Mouse (Mus musculus) embryonic stem cell, embryonic (primary cell): ENCODE data around the gene Abhd14b.

Experiments
- CTCF ChIA-PET, 4 experiments: fragments of 300-600 bp in 2 of 4; fragments of 350-600 bp in 2 of 4; sonication (Branson Sonifier 250); formaldehyde crosslinking; loops; one replicate each; lab custom pipeline; 2022; ENCODE audit warnings: inconsistent platforms in 2 of 4; lab: Charles Lee
- POLR2A ChIA-PET, 4 experiments: fragments of 300-600 bp in 2 of 4; fragments of 350-600 bp in 2 of 4; sonication (Branson Sonifier 250); formaldehyde crosslinking; loops; one replicate each; lab custom pipeline; 2022; ENCODE audit warnings: antibody characterized with exemption in 4 of 4, inconsistent platforms in 1 of 4; lab: Charles Lee

Gene Abhd14b

DNA sequence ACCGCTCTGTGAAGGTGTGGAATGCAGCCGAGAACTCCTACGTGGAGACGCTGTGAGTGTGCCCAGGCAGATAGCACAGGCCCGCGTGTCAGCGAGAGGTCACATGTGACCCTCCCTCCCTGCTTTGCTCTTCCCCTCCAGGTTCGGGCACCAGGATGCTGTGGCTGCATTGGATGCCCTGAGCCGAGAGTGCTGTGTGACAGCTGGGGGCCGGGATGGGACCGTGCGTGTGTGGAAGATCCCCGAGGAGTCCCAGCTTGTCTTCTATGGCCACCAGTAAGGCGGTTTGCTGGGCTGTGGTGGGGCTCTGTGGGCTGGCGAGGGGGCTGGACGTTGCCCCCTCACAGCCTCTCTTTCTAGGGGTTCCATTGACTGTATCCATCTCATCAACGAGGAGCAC is 36.3 kb downstream of the Abhd14b start:
- ChIA-PET CTCF (interaction anchor here in 1 of 4 experiments (1.4 kb wide), 1 partner anchor 160 kb away, joined by 4 read pairs; no protein-coding TSS in a partner anchor), POLR2A (interaction anchor here (0.6 to 2.6 kb wide), 19 partner anchors 16 to 627 kb away, joined by 3 to 14 read pairs (median 3); partner anchors contain the start of genes Rpl29 (in 3 of the 4), Wdr82 (in 2 of the 4), Abhd14a (in 1 of the 4) and Abhd14b (in 1 of the 4))

DNA sequence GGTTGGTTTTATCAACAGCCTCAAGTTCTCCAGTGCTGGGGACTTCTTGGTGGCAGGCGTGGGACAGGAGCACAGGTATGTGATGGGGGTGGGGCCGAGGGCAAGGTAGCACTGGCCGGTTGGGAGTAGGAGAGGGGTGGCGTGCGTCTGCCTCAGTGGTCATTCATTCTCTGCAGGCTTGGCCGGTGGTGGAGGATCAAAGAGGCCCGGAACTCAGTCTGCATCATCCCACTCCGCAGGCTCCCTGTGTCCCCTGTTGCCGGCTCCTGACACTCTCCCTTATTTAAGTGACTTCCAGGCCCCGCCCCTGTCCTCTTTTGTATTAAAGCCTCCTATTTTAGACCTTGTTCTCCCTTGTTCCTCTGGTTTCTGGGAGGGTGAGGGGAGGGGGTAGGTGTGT is 37.8 kb downstream of the Abhd14b start:
- CTCF ChIA-PET = interaction anchor here in 2 of 4 experiments (0.5 to 1.8 kb wide), 3 partner anchors 8 to 230 kb away, joined by 6 to 10 read pairs (median 6); partner anchors contain the start of gene Parp3 (in 2 of the 2)
- POLR2A ChIA-PET = interaction anchor here in 2 of 4 experiments (0.9 to 2.9 kb wide), 5 partner anchors 8 to 56 kb away, joined by 4 to 22 read pairs (median 4); partner anchors contain the start of genes Parp3 (in 2 of the 2), Rrp9 (in 2 of the 2) and Rpl29 (in 1 of the 2)

DNA sequence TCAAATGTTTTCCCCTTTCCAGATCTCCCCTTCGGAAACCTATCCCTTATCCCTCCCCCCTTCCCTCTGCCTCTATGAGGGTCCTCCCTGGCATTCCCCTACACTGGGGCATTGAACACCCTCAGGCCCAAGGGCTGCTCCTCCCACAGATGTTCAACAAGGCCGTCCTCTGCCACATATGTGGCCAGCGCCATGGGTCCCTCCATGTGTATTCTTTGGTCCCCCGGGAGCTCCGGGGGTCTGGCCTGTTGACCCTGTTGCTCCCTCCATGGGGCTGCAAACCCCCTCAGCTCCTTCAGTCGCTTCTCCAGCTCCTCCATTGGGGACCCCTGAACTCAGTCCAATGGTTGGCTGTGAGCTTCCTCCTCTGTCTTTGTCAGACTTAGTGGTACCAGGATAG is 40.3 kb downstream of the Abhd14b start:
- CTCF ChIA-PET = interaction anchor here in 2 of 4 experiments (1.3 kb wide), 1 partner anchor 11 kb away, joined by 4 read pairs; the partner anchor contains the start of gene Parp3 (in 2 of the 2)
- POLR2A ChIA-PET = interaction anchor here in 2 of 4 experiments (0.5 to 2.9 kb wide), 3 partner anchors 11 to 34 kb away, joined by 3 to 22 read pairs (median 5); partner anchors contain the start of genes Parp3 (in 2 of the 2) and Rrp9 (in 1 of the 2)

DNA sequence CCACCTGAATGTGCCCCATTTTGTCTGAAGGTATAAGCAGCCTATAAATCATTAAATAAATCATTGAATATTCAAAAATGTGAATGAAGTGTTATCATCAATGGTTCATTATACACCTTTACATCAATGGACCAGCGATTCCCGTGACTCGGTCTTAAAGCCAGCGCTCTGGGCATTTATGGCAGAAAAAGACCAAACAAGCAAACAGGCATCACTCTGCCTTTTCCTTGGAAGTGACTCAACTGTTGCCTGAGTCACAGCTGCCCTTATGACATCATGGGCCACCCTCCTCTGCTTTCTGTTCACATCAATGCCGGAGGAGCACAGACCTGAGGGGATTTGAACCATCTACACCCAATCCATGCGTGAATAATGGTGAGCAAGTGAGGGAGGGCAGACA is 52.4 kb downstream of the Abhd14b start, which contains the start of gene Iqcf1:
TSS of gene Iqcf1 (plus strand) at position 301 of the 400 bp plus-strand sequence.
- POLR2A ChIA-PET = interaction anchor here in 2 of 4 experiments (1.4 to 2.0 kb wide), 3 partner anchors 9 to 16 kb away, joined by 6 to 12 read pairs (median 6); no protein-coding TSS in a partner anchor
- CTCF ChIA-PET = interaction anchor here in 1 of 4 experiments (1.1 kb wide), 1 partner anchor 22 kb away, joined by 3 read pairs; no protein-coding TSS in a partner anchor

DNA sequence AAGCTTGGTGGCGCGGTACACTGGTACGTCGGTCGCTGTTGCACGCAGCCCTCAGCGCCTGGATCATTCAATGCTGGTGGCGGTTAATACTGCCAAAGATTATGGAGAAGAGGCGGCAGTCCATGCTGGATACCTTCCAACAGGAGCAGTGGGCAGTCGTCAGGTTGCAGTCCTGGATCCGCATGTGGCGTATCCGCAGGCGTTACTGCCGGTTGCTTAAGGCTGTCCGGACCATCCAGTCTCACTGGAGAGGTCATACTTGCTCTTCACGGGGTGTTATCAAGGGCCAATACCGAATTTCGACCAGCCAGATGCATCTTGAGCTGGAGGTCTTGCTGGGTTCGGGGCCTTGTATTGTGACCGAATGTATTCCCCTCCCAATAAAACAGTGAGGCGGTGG is 54.6 kb downstream of the Abhd14b start:
- ChIA-PET POLR2A (interaction anchor here in 3 of 4 experiments (0.6 to 2.7 kb wide), 11 partner anchors 11 to 161 kb away, joined by 3 to 11 read pairs (median 4); partner anchors contain the start of gene Rpl29 (in 1 of the 3)), CTCF (interaction anchor here in 2 of 4 experiments (0.6 to 1.0 kb wide), 3 partner anchors 25 to 141 kb away, joined by 3 to 6 read pairs (median 4); partner anchors contain the start of gene Parp3 (in 1 of the 2))
